Mouse (Mus musculus) MEL (cell line): Measurements from ENCODE around the gene Mitf. TPM values are rescaled to one million over a fixed set of nuclear protein-coding genes. Genes with fewer than 3 reads are reported as not detected.

Source experiments
- DNase-seq: peaks from one replicate; pipeline ENCODE4 v3.0.0; 2011; ENCODE audit warnings: low read depth, low spot score
- H3K27ac ChIP-seq: 2 replicates; pipeline ENCODE4 v1.5.1; 2012; ENCODE audit warnings: low read depth, mild to moderate bottlenecking, control low read depth, low read length, moderate library complexity; ENCODE audit not compliant: control insufficient read depth
- H3K27me3 ChIP-seq, 2 experiments: fragments of 150-350 bp in 1 of 2; sonication (generic) in 1 of 2; 2 replicates each; pipeline ENCODE4 v1.6.1; 2012; ENCODE audit warnings: low read length in 2 of 2, mild to moderate bottlenecking in 2 of 2, improper control_type of control experiment in 1 of 2, moderate library complexity in 1 of 2; ENCODE audit not compliant: insufficient read depth in 2 of 2, control insufficient read depth in 1 of 2
- H3K36me3 ChIP-seq, 2 experiments: 2 replicates each; pipeline ENCODE4 v1.6.1; 2012 to 2014; ENCODE audit warnings: low read length in 2 of 2, improper control_type of control experiment in 1 of 2, inconsistent platforms in 1 of 2, mild to moderate bottlenecking in 1 of 2; ENCODE audit not compliant: insufficient read depth in 2 of 2, control insufficient read depth in 1 of 2
- H3K4me1 ChIP-seq, 2 experiments: fragments of 150-350 bp in 1 of 2; sonication (generic) in 1 of 2; 2 replicates each; pipeline ENCODE4 v1.6.1; 2012; ENCODE audit warnings: low read length in 2 of 2, improper control_type of control experiment in 1 of 2, mild to moderate bottlenecking in 1 of 2; ENCODE audit not compliant: insufficient read depth in 2 of 2, control insufficient read depth in 1 of 2
- H3K4me3 ChIP-seq, 2 experiments: fragments of 150-350 bp in 1 of 2; sonication (generic) in 1 of 2; 2 replicates each; pipeline ENCODE4 v1.5.1; 2012; ENCODE audit warnings: low read depth in 2 of 2, low read length in 2 of 2, mild to moderate bottlenecking in 2 of 2, moderate library complexity in 2 of 2, control low read depth in 1 of 2, improper control_type of control experiment in 1 of 2; ENCODE audit not compliant: control insufficient read depth in 1 of 2, insufficient read depth in 1 of 2
- H3K79me2 ChIP-seq: 2 replicates; pipeline ENCODE4 v1.6.1; 2012; ENCODE audit warnings: mild to moderate bottlenecking, low read length, moderate library complexity; ENCODE audit not compliant: control insufficient read depth, poor library complexity, insufficient read depth
- H3K9ac ChIP-seq: 2 replicates; pipeline ENCODE4 v1.6.1; 2012; ENCODE audit warnings: low read depth, mild to moderate bottlenecking, control low read depth, low read length, moderate library complexity; ENCODE audit not compliant: control insufficient read depth, poor library complexity, severe bottlenecking
- H3K9me3 ChIP-seq: fragments of 150-350 bp; sonication (generic); replicated peaks from 2 replicates; pipeline ENCODE4 v1.6.1; 2012; ENCODE audit warnings: mild to moderate bottlenecking, low read length, improper control_type of control experiment, moderate library complexity; ENCODE audit not compliant: insufficient read depth
- CHD1 ChIP-seq: IDR thresholded peaks from 2 replicates; pipeline ENCODE4 v1.6.1; 2012; ENCODE audit warnings: low read depth, mild to moderate bottlenecking, inconsistent platforms, low read length, improper control_type of control experiment
- EP300 ChIP-seq, 2 experiments: IDR thresholded peaks; 2 replicates each; pipeline ENCODE4 v1.6.1; 2011; ENCODE audit warnings: improper control_type of control experiment in 2 of 2, low read length in 2 of 2, low read depth in 1 of 2, mild to moderate bottlenecking in 1 of 2
- GABPA ChIP-seq: IDR thresholded peaks from 2 replicates; pipeline ENCODE4 v1.6.1; 2012; ENCODE audit warnings: low read depth, mild to moderate bottlenecking, inconsistent platforms, low read length, improper control_type of control experiment, moderate library complexity
- HCFC1 ChIP-seq: IDR thresholded peaks from 2 replicates; pipeline ENCODE4 v1.6.1; 2012; ENCODE audit warnings: low read depth, mild to moderate bottlenecking, inconsistent platforms, low read length, improper control_type of control experiment, moderate library complexity
- JUND ChIP-seq: IDR thresholded peaks from 2 replicates; pipeline ENCODE4 v1.6.1; 2011; ENCODE audit warnings: low read depth, mild to moderate bottlenecking, improper control_type of control experiment, low read length
- MAX ChIP-seq: IDR thresholded peaks from 2 replicates; pipeline ENCODE4 v1.6.1; 2011; ENCODE audit warnings: low read length, improper control_type of control experiment
- MAZ ChIP-seq: IDR thresholded peaks from 2 replicates; pipeline ENCODE4 v1.6.1; 2012; ENCODE audit warnings: low read depth, mild to moderate bottlenecking, inconsistent platforms, low read length, improper control_type of control experiment
- MXI1 ChIP-seq: IDR thresholded peaks from 2 replicates; pipeline ENCODE4 v1.6.1; 2011; ENCODE audit warnings: mild to moderate bottlenecking, low read depth, low read length, improper control_type of control experiment
- MYB ChIP-seq: IDR thresholded peaks from 2 replicates; pipeline ENCODE4 v1.6.1; 2011; ENCODE audit warnings: mild to moderate bottlenecking, low read depth, low read length, improper control_type of control experiment
- MYC ChIP-seq: IDR thresholded peaks from 2 replicates; pipeline ENCODE4 v1.6.1; 2011; ENCODE audit warnings: low read depth, mild to moderate bottlenecking, low read length, improper control_type of control experiment, moderate library complexity
- NELFE ChIP-seq: IDR thresholded peaks from 2 replicates; pipeline ENCODE4 v1.6.1; 2011; ENCODE audit warnings: low read depth, low read length, improper control_type of control experiment
- POLR2AphosphoS5 ChIP-seq: IDR thresholded peaks from 2 replicates; pipeline ENCODE4 v1.6.1; 2012; ENCODE audit warnings: low read depth, borderline replicate concordance, mild to moderate bottlenecking, inconsistent platforms, low read length, moderate library complexity, mixed read lengths
- TBP ChIP-seq: IDR thresholded peaks from 2 replicates; pipeline ENCODE4 v1.8.0; 2011; ENCODE audit warnings: low read depth, low read length, improper control_type of control experiment
- USF1 ChIP-seq: IDR thresholded peaks from 2 replicates; pipeline ENCODE4 v1.6.1; 2014; ENCODE audit warnings: low read depth, mild to moderate bottlenecking, inconsistent platforms, low read length, improper control_type of control experiment, moderate library complexity
- USF2 ChIP-seq, 2 experiments: IDR thresholded peaks; 2 replicates each; pipeline ENCODE4 v1.6.1; 2011 to 2012; ENCODE audit warnings: improper control_type of control experiment in 2 of 2, low read length in 2 of 2, borderline replicate concordance in 1 of 2, inconsistent platforms in 1 of 2, low read depth in 1 of 2, mild to moderate bottlenecking in 1 of 2; ENCODE audit not compliant: insufficient read depth in 1 of 2
- ZNF384 ChIP-seq: IDR thresholded peaks from 2 replicates; pipeline ENCODE4 v1.6.1; 2012; ENCODE audit warnings: low read depth, mild to moderate bottlenecking, inconsistent platforms, low read length, improper control_type of control experiment
- polyA plus RNA-seq, 2 experiments: library from polyadenylated mRNA; stranded (reverse) in 1 of 2; unstranded in 1 of 2; fragments of >175 nt in 1 of 2; fragments of >200 nt in 1 of 2; gene quantifications; 2 replicates each; pipeline versions ENCODE4 v1.2.1 to v1.2.4; 2012; ENCODE audit warnings: low replicate concordance in 2 of 2, low read depth in 1 of 2; ENCODE audit not compliant: insufficient read length in 2 of 2, insufficient read depth in 1 of 2, missing spikeins in 1 of 2
- total RNA-seq: library from RNA; depleted of rRNA; stranded (reverse); fragments of 300-350 nt; gene quantifications from 2 replicates; pipeline ENCODE4 v1.2.3, GENCODE M21; 2012; rRNA removed

Mitf gene
- total and polyA plus RNA-seq, 3 experiments, result 1.8 to 2.1 TPM; not detected in 1

DNA sequence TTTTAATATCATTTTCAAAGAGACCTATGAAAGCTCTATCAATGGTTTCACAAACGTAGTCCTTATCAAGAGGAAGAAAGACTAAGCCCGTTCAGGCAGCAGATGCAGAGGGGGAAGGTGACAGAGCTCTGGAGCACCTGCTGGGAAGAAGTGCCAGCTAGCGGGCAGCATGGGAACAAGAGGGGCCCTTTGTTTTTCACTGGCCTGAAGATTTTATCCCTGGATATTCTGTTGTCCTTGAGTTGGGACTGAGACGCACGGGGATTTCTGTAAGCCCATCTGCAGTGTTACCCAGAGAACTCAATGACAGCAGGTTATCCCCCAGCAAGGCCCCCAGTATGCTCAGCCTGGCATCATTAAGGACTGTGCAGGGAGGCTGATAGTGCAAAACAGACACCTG lies 258.1 kb downstream of the Mitf start:
- H3K4me1 ChIP-seq, result no peaks in the 10 kb centered on the region
- no peaks in the 10 kb centered on the region for H3K36me3 ChIP-seq
- H3K4me3 ChIP-seq, result no peak overlapping the region
- no peak overlapping the region for H3K9ac ChIP-seq
- H3K27ac ChIP-seq, result no peak overlapping the region
- H3K9me3 ChIP-seq, result no peaks in the 10 kb centered on the region
- no peak for DNase-seq
- TF ChIP-seq USF2 (IDR thresholded peaks at IDR 0.05; ENCODE audit: borderline replicate concordance in 1 of 2, insufficient read depth in 1 of 2, low read depth in 1 of 2, low read length in 2 of 2) (no peak), CHD1 (no peak), EP300 (IDR thresholded peaks at IDR 0.05; ENCODE audit: low read depth in 1 of 2, low read length in 2 of 2) (no peak)
- H3K79me2 ChIP-seq, result no peaks in the 10 kb centered on the region
- H3K27me3 ChIP-seq, result no peaks in the 10 kb centered on the region; a peak in 1 of 4 replicates

DNA sequence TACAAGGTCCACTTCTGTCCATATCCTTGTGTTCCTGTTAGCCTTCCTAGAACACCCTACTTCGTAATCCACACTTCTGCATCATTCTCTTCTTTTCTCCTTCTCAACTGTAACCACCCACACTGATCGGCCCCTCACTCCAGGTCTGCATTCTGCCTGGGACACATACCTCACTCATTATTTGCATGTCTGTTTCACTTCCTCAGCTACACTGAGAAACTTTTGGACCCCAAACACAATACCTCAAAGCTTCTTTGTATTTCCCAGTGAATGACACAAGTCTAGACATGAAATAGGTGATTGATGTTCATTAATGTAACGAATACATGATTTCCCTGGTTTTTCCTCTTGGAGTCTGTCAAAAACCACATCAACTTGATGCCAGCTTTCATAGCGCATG lies 259.6 kb downstream of the Mitf start:
- DNase-seq, result no peak
- Histone ChIP-seq H3K9ac (no peak overlapping the region), H3K79me2 (no peaks in the 10 kb centered on the region), H3K9me3 (no peaks in the 10 kb centered on the region), H3K27ac (no peak overlapping the region), H3K27me3 (no peaks in the 10 kb centered on the region; a peak in 1 of 4 replicates), H3K4me1 (no peaks in the 10 kb centered on the region), H3K4me3 (no peak overlapping the region), H3K36me3 (no peaks in the 10 kb centered on the region)
- TF ChIP-seq GABPA (no peak), NELFE (no peak), MXI1 (no peak), EP300 (IDR thresholded peaks at IDR 0.05; ENCODE audit: low read depth in 1 of 2, low read length in 2 of 2) (no peak), JUND (no peak), ZNF384 (no peak), USF1 (no peak), MYB (no peak), MYC (no peak), MAX (no peak), CHD1 (no peak), POLR2AphosphoS5 (no peak), MAZ (no peak), HCFC1 (no peak), TBP (no peak)

Other genes starting within 250 kb of the Mitf start
- gene Frmd4b, start 189.5 kb upstream of the Mitf start, total RNA-seq, result 0.07 TPM in 1 of 2 replicates, not detected in the other
- gene Frmd4b, start 189.5 kb upstream of the Mitf start, polyA plus RNA-seq, result under 1 TPM in 1 of 2 experiments, not detected in 1; 0.18 TPM